Comparison of ENCODE assay signal across 20 mouse cellular contexts in the genomic region with DNA sequence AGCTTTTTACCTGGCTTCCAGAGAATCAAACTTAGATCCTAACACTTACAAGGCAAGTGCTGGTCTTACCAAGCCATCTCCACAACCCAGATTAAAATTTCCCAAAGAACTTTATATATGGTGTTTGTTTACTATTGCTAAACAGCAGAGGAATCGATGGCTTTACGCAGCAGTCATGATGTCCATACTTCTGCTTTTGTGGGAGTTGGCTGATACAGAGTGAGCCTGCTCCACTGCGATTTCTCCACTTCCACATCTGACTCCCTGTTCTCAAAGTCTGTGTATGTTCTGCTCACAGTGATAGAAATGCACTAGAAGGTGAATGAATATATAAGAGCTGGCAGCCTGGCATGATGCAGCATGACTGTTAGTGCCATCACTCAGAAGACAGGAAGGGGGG.
DNase-seq lines count a peak whose midpoint lies in the region; ATAC-seq lines count a peak whose summit lies in the region.
"Had no signal": no experiment of that assay in that cellular context is flagged by ENCODE, and none has a peak within 500 bp of the region (broad histone marks: within the 10 kb centered on the region; RNA-seq: fewer than 3 reads in every experiment).

No protein-coding gene starts in this region.

- no peak for DNase-seq in frontal cortex, postnatal 14 days (ENCODE audit: low spot score in 2 of 2)
- DNase-seq in spleen, adult 12 weeks (ENCODE audit: low spot score) = no peak
- no peak for DNase-seq in embryo, embryonic 9.5 days (ENCODE audit: extremely low spot score)
- no peak for DNase-seq in gastrocnemius, postnatal 10 days
- DNase-seq: adrenal gland, adult 2 months; adrenal gland, adult 8-10 months; adrenal gland, postnatal 10 days; adrenal gland, postnatal 14 days; adrenal gland, postnatal 25 days; adrenal gland, postnatal 36 days; B cell, adult 2 months; cerebellum, adult 11 months; cerebellum, adult 11-12 months had no signal

- peak; percentile 52; the same call in 1 of the 2 replicates for ATAC-seq in common myeloid progenitor, adult 5-6 weeks (replicated peaks; ENCODE audit: low read depth, poor library complexity, severe bottlenecking)
- peak; percentile 71 for ATAC-seq in granulocyte monocyte progenitor cell, adult 5-6 weeks (replicated peaks; ENCODE audit: poor library complexity, severe bottlenecking)
- ATAC-seq in megakaryocyte, adult 5-6 weeks (ENCODE audit: poor library complexity, severe bottlenecking) = peak; percentile 78
- peak; percentile 85 for ATAC-seq in megakaryocyte progenitor cell, adult 5-6 weeks (replicated peaks; ENCODE audit: poor library complexity)
- ATAC-seq: activated CD4-positive, CD25-positive, alpha-beta regulatory T cell, adult 4 months; CD4-positive, CD25-positive, alpha-beta regulatory T cell, adult 4 months; Patski had no signal
